Mouse (Mus musculus) layer of hippocampus, adult 2 months (tissue): ENCODE data around the gene Rufy1. TPM values are rescaled to one million over a fixed set of nuclear protein-coding genes. Genes with fewer than 3 reads are reported as not detected.

Experiments
- DNase-seq, 2 experiments: peaks; one replicate each; pipeline ENCODE4 v3.0.0; 2022; ENCODE audit warnings: low spot score in 2 of 2
- H3K27ac ChIP-seq: fragments of 200-600 bp; 2 replicates; pipeline ENCODE4 v1.8.1; 2022
- H3K4me3 ChIP-seq: fragments of 200-600 bp; 2 replicates; pipeline ENCODE4 v1.8.1; 2022; ENCODE audit warnings: mild to moderate bottlenecking
- CTCF ChIP-seq: fragments of 200-600 bp; conservative IDR thresholded peaks from 2 replicates; pipeline ENCODE4 v1.8.1; 2022; ENCODE audit warnings: antibody characterized with exemption, mild to moderate bottlenecking, moderate library complexity
- long read RNA-seq, 2 experiments: library from polyadenylated mRNA; stranded (forward); transcript quantifications; one replicate each; pipeline ENCODE4 v2.0.0; 2021; ENCODE audit warnings: borderline mapping rate in 2 of 2
- total RNA-seq, 2 experiments: library from RNA; stranded (reverse); gene quantifications; 2 replicates each; pipeline ENCODE4 v1.2.3; 2021

Gene Rufy1
- 10 to 100 TPM; 29.2 to 29.6 TPM for total RNA-seq
- long read RNA-seq, experiment 1, transcript Rufy1-201 (18 exons, 2,688 nt), result major isoform, 35 of 48 reads
- long read RNA-seq, experiment 1, partial matches to known transcripts, result 8 of 48 reads
- long read RNA-seq, experiment 1, other reads (novel, unspliced or antisense), result 5 of 48 reads
- long read RNA-seq, experiment 2, transcript Rufy1-201 (18 exons, 2,688 nt), result major isoform, 44 of 55 reads
- long read RNA-seq, experiment 2, partial matches to known transcripts, result 4 of 55 reads
- long read RNA-seq, experiment 2, other reads (novel, unspliced or antisense), result 7 of 55 reads

DNA sequence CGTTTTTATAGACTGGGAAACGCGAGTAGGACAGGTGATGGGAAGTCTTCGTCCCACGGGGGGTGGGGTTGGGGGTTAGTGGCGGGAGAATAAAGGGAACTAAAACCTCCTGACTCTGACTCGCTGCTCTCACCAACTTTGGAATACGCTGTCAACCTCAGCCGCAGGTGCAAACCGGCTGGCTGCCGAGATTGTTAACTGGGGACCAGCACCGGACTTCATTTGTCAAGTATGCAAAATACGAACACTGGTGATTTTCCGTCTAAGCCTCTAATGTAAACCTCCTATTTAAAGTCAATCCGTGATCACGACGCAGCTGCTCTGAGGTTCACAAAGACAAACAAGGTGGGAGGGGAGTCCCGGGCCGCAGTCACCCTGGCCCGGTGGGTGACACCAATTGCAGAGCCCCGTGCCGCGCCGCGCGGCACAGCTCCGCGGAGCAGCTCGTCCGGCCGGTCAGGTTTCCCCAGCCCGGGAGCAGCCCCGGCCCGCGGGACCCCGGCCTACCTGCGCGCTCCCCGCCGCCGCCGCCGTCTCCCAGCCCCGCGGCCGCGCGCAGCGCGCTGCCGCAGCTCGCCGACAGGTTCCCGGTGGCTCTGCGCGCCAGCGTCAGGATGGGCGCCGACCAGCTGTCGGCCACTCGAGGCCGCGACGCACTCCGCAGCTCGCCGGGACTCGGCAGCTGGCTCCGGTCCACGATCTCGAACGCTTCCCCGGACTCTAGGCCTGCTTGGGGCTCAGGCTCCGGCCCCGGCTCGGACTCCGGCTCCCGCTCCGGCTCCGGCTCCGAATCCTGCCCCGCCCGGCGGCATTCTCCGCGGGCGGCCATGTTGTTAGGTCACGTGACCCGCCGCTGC lies at the start of gene Rufy1:
TSS of gene Rufy1 (minus strand) at position 849 of the 857 bp plus-strand sequence.
- peak within 1 kb of the TSS; percentile 97 for H3K4me3 ChIP-seq
- peak; percentile 66 to 73 for DNase-seq
- TF ChIP-seq CTCF, result peak; percentile 33; the same call in 1 of the 2 replicates
- H3K27ac ChIP-seq, result peak within 1 kb of the TSS; percentile 100

GRCm38 (mm10) chr11:50478072-50478471 lies 47.1 kb upstream of the Rufy1 start:
- TF ChIP-seq CTCF, result no peak
- Histone ChIP-seq H3K27ac (no peak overlapping the region), H3K4me3 (no peak overlapping the region)
- no peak for DNase-seq

- no peak for DNase-seq
- no peak overlapping the region for H3K27ac ChIP-seq
- H3K4me3 ChIP-seq, result no peak overlapping the region
These were observed 46.7 kb upstream of the Rufy1 start for GRCm38 (mm10) chr11:50477486-50478070.

DNA sequence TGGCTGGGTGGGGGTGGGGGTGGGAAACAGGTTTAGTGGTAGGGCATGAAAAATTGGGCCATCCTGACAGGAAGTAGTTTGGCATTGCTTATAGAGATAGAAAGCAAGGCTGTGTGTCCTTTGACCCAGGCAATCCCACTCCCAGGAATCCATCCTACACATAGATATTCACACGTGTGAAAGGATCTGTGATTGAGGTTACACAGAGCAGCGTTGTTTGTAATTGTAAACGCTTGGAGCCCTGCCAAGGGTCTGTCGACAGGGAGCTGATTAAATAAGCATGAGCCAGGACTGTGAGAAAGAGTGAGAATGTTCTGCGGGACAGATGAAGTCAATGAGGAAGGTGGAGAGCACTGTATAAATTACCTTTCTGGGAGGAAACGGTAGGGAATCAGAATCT lies 46.0 kb upstream of the Rufy1 start:
- TF ChIP-seq CTCF, result no peak
- no peak for DNase-seq
- Histone ChIP-seq H3K4me3 (no peak overlapping the region), H3K27ac (no peak overlapping the region)

More at GRCm38 (mm10) chr11:50477486-50478070, 46.7 kb upstream of the Rufy1 start:
- no peak for TF ChIP-seq CTCF

DNA sequence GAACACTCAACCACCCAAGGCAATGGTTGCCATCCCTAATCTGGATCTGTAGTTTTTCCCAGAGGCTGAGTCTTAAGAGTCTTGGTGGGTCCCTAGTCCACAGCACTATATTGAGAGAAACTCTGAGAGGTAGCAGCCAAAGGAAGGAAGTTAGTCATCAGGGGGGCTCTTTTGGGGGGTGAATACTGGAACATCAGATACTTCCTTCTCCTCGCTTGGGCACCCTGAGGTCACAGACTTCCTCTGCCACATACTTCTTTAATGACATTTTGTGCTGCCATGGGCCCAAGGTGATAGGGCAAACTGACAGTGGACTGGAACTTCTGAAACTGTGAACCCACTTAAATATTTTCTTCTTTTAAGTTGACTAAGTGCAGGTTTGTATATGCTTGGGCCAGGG lies 43.0 kb upstream of the Rufy1 start:
- TF ChIP-seq CTCF, result no peak

DNA sequence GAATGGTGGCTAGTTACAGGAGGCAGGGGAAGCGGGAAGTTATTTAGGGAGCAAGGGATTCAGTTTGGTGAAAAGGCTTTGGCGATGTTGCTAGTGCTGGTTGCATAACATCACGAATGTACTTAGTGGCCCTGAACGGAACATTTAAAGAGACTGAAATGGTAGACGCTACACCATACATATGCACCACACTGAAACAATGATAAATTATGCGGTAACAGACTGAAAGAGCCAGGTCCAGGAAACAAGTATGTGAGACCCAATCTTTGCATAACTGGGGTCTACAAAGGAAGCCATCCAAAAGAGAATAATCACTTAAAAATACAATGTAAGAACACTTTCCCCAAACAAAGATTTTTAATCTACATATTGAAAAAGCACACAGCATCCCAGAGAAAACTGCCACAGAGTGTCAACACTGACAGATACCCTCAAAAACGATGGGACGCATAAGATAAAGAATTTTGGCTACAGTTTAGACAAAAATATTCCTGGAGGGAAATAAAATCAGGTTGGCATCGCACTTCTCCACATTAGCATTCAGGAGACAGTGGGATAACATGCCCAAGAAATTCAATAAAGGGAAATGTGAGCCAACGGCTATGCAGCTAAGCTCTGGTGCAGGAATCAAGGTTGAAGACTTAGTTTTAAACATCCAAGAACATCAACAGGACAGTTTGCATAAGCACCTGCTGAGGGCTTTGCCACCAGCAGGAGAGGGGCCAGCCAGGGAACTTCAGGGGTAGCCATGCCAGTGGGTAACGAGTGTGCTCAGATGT lies 41.4 kb upstream of the Rufy1 start:
- DNase-seq, result no peak
- H3K27ac ChIP-seq, result 0 out of 2 replicates have a peak overlapping the region, but pooled peaks have one; percentile 18

More for the DNA sequence above, 43.0 kb upstream of the Rufy1 start:
- no peak for DNase-seq
- no peak overlapping the region for H3K27ac ChIP-seq
- no peak overlapping the region for H3K4me3 ChIP-seq

GRCm38 (mm10) chr11:50461481-50461880 lies 30.6 kb upstream of the Rufy1 start:
- TF ChIP-seq CTCF, result no peak
- no peak for DNase-seq
- no peak overlapping the region for H3K27ac ChIP-seq
- no peak overlapping the region for H3K4me3 ChIP-seq

More for the DNA sequence above, 41.4 kb upstream of the Rufy1 start:
- no peak overlapping the region for H3K4me3 ChIP-seq
- TF ChIP-seq CTCF, result no peak

DNA sequence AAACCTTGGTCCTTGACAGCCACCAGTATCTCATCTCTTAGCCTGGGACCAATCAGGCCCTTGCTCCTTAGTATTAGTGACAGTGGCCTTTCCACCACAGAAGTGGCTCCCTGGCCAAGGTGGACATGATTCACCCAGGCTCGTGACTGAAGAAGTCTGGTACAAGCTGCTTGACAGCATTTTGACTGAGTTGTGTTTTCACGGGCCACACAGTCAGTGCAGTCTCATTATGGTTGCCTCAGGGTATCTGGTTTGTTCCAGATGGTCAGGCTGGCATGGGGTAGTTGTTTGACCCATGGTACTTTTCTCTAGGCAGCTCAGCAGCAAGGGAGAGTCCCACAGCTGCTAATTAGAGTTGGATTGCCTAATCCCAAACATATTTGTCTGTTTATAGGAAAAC lies 28.3 kb upstream of the Rufy1 start:
- Histone ChIP-seq H3K27ac (no peak overlapping the region), H3K4me3 (no peak overlapping the region)
- no peak for DNase-seq
- TF ChIP-seq CTCF, result no peak

GRCm38 (mm10) chr11:50457111-50457911 lies 26.4 kb upstream of the Rufy1 start:
- peak overlapping the region; percentile 46 for H3K27ac ChIP-seq
- DNase-seq, result peak in 1 of 2 experiments; percentile 48
- no peak for TF ChIP-seq CTCF
- peak overlapping the region; percentile 34 for H3K4me3 ChIP-seq

DNA sequence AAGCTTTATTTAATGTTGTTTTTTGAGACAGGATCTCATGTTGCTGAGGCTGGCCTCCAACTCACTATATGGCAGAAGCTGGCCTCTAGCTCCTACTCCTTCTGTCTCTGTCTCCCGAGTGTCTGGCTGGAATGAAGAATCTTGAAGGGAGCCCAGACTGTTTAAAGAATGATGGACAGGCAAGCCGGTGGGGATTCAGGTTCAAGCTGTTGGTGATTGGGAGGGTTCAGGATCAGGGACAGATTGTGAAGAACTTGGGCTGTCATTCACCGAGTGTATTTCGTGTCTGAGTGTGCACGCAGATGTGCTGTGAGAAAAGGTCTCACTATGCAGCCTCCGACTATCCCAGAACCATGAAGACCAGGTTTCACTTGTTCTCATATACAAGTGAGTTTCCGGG lies 25.5 kb upstream of the Rufy1 start:
- TF ChIP-seq CTCF, result no peak
- no peak overlapping the region for H3K27ac ChIP-seq
- no peak overlapping the region for H3K4me3 ChIP-seq
- DNase-seq, result no peak

- H3K27ac ChIP-seq, result 0 out of 2 replicates have a peak overlapping the region, but pooled peaks have one; percentile 23
- peak in 1 of 2 experiments; percentile 44 for DNase-seq
These were observed 24.0 kb upstream of the Rufy1 start for GRCm38 (mm10) chr11:50454934-50455333.

DNA sequence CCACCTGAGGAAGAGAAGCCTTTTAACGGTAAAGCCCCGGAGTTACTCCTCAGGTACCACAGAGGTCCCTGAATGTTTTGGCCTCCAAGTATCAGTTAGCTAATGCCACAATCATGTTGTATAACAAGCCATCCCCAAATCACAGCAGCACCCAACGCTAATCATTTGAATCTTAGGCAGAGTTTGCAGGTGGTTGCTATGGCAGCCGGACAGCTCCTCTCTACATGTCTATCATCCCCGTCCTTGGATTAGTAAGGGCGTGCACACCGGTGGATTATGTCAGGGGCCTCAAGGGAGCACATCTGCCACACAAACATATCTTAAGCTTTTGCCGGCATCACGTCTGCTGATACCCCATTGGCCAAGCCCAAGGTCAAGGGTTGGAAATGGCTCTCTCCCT lies 19.3 kb upstream of the Rufy1 start:
- no peak for TF ChIP-seq CTCF
- Histone ChIP-seq H3K27ac (no peak overlapping the region), H3K4me3 (no peak overlapping the region)
- DNase-seq, result no peak

More at GRCm38 (mm10) chr11:50454934-50455333, 24.0 kb upstream of the Rufy1 start:
- H3K4me3 ChIP-seq, result no peak overlapping the region
- TF ChIP-seq CTCF, result no peak
